Mouse (Mus musculus): ENCODE results near the gene Med13l.
"Not testable (repeated sequence)": the region's sequence is repeated elsewhere in the genome, so short reads cannot be mapped to it uniquely, and the experiment has no call there.

Gene Med13l

GRCm38 (mm10) chr5:118653119-118653518, 92.6 kb downstream of the Med13l start:
- not testable (repeated sequence) for DNase-seq (ENCODE audit: extremely low read depth, insufficient read length, low spot score)

GRCm38 (mm10) chr5:118654599-118654998, 94.1 kb downstream of the Med13l start:
- no peak for DNase-seq (ENCODE audit: extremely low read depth, insufficient read length, low spot score)

- no peak for DNase-seq (ENCODE audit: extremely low read depth, insufficient read length, low spot score)
These were observed 94.5 kb downstream of the Med13l start for GRCm38 (mm10) chr5:118655025-118655424.

- no peak for DNase-seq (ENCODE audit: extremely low read depth, insufficient read length, low spot score)
These were observed 94.9 kb downstream of the Med13l start for GRCm38 (mm10) chr5:118655428-118655827.

- DNase-seq (ENCODE audit: extremely low read depth, insufficient read length, low spot score) = no peak
These were observed 95.5 kb downstream of the Med13l start for GRCm38 (mm10) chr5:118655966-118656365.

- no peak for DNase-seq (ENCODE audit: extremely low read depth, insufficient read length, low spot score)
These were observed 97.9 kb downstream of the Med13l start for GRCm38 (mm10) chr5:118658256-118658837.

GRCm38 (mm10) chr5:118659713-118660112, 99.2 kb downstream of the Med13l start:
- DNase-seq (ENCODE audit: extremely low read depth, insufficient read length, low spot score) = peak; percentile 43

GRCm38 (mm10) chr5:118661751-118662150, 101.3 kb downstream of the Med13l start:
- DNase-seq (ENCODE audit: extremely low read depth, insufficient read length, low spot score) = no peak

GRCm38 (mm10) chr5:118663999-118664398, 103.5 kb downstream of the Med13l start:
- DNase-seq (ENCODE audit: extremely low read depth, insufficient read length, low spot score) = peak; percentile 49

- no peak for DNase-seq (ENCODE audit: extremely low read depth, insufficient read length, low spot score)
These were observed 104.5 kb downstream of the Med13l start for GRCm38 (mm10) chr5:118665023-118665422.

- DNase-seq (ENCODE audit: extremely low read depth, insufficient read length, low spot score) = no peak
These were observed 106.1 kb downstream of the Med13l start for GRCm38 (mm10) chr5:118666437-118667207.

- DNase-seq (ENCODE audit: extremely low read depth, insufficient read length, low spot score) = no peak
These were observed 107.4 kb downstream of the Med13l start for GRCm38 (mm10) chr5:118667863-118668262.

- DNase-seq (ENCODE audit: extremely low read depth, insufficient read length, low spot score) = no peak
These were observed 108.5 kb downstream of the Med13l start for GRCm38 (mm10) chr5:118668931-118669330.

GRCm38 (mm10) chr5:118672111-118672510, 111.6 kb downstream of the Med13l start:
- no peak for DNase-seq (ENCODE audit: extremely low read depth, insufficient read length, low spot score)

- no peak for DNase-seq (ENCODE audit: extremely low read depth, insufficient read length, low spot score)
These were observed 113.4 kb downstream of the Med13l start for GRCm38 (mm10) chr5:118673859-118674258.

- no peak for DNase-seq (ENCODE audit: extremely low read depth, insufficient read length, low spot score)
These were observed 113.8 kb downstream of the Med13l start for GRCm38 (mm10) chr5:118674321-118674720.

GRCm38 (mm10) chr5:118675697-118676096, 115.2 kb downstream of the Med13l start:
- no peak for DNase-seq (ENCODE audit: extremely low read depth, insufficient read length, low spot score)

GRCm38 (mm10) chr5:118676151-118676918, 115.9 kb downstream of the Med13l start:
- DNase-seq (ENCODE audit: extremely low read depth, insufficient read length, low spot score) = no peak

- DNase-seq (ENCODE audit: extremely low read depth, insufficient read length, low spot score) = no peak
These were observed 118.9 kb downstream of the Med13l start for GRCm38 (mm10) chr5:118679283-118679835.

- DNase-seq (ENCODE audit: extremely low read depth, insufficient read length, low spot score) = no peak
These were observed 120.4 kb downstream of the Med13l start for GRCm38 (mm10) chr5:118680853-118681252.

GRCm38 (mm10) chr5:118682007-118682406, 121.5 kb downstream of the Med13l start:
- DNase-seq (ENCODE audit: extremely low read depth, insufficient read length, low spot score) = no peak

Measured in 3134 (cell line).